Mouse (Mus musculus): Measurements from ENCODE around the gene Pvr.

GRCm38 (mm10) chr7:19871137-19871621 is 49.8 kb downstream of the Pvr start:
- TF ChIP-seq CTCF (IDR thresholded peaks at IDR 0.05; ENCODE audit: borderline replicate concordance, insufficient read depth, low read depth, low read length) = no peak
- TF ChIP-seq POLR2A (IDR thresholded peaks at IDR 0.05; ENCODE audit: borderline replicate concordance, insufficient read depth, low read length) = no peak

Data from cerebellum, adult 2 months (tissue).